Mouse (Mus musculus) olfactory bulb, adult 2 months (tissue): ENCODE measurements around the gene Ankfn1.

Source experiments
- CTCF ChIP-seq: fragments of 200-500 bp; IDR thresholded peaks from 2 replicates; pipeline ENCODE4 v1.5.1; 2012; ENCODE audit warnings: low read depth, mild to moderate bottlenecking, low read length, moderate library complexity; ENCODE audit not compliant: insufficient read depth
- POLR2A ChIP-seq: fragments of 200-500 bp; IDR thresholded peaks from 2 replicates; pipeline ENCODE4 v1.6.1; 2012; ENCODE audit warnings: mild to moderate bottlenecking, low read depth, low read length, moderate library complexity; ENCODE audit not compliant: insufficient read depth

DNA sequence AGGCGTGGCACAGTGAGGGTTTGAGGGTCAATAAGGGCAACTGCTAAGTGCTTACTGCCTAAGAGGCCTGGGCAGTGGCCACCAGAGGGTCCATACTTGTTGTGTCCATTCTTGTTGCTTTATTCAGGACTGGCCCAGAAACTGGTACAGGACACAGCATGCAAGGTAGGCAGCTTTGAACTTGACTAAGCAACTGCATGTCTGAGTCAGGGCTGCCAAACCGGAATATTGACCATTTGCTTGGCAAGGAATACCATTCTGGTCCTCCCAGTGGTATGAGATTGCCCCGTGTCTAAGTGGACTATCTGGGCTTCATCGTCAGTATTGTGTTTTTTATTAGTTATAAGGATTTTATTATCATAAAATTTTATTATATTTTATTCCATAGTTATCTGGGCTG is 312.1 kb downstream of the Ankfn1 start:
- TF ChIP-seq CTCF, result no peak
- TF ChIP-seq POLR2A, result no peak
